Mouse (Mus musculus): Measurements from ENCODE around the gene Rbfox3. TPM values are rescaled to one million over a fixed set of nuclear protein-coding genes. Genes with fewer than 3 reads are reported as not detected.
A peak's percentile ranks its signal among the peaks of the same experiment; 100 is the strongest.

Gene Rbfox3
- polyA plus RNA-seq, 1 experiment from 2014 or later: 69.3 TPM

DNA sequence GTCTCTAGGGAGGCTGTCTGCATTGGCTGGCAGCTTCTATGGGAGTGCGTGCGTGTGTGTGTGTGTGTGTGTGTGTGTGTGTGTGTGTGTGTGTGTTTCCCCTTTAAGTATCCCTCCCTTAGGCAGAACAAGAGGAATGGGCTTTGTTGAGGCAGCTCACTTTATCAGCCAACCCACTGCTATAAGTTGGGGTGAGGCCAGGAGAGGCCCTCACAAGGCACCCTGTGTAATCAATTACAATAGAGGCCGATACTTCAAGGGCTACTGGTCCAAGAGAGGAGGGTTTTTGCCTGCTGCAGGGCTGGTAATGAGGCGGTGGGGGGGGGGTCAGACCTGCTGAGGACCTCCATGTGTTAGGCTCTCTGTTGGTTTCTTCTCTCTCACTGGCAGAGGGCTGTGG, 357.5 kb downstream of the Rbfox3 start:
- no peak overlapping the region for H3K4me2 ChIP-seq (replicated peaks)
- no peak overlapping the region for H3K9ac ChIP-seq
- no peaks in the 10 kb centered on the region for H3K9me3 ChIP-seq (ENCODE audit: control insufficient read depth, low read length)
- no peaks in the 10 kb centered on the region; the same call in 1 of the 2 replicates for H3K27me3 ChIP-seq (ENCODE audit: control insufficient read depth, insufficient read depth, low read length)
- DNase-seq (ENCODE audit: low spot score) (no peak), ATAC-seq (ENCODE audit: low FRiP score) (no peak; the same call in 1 of the 2 replicates)
- peaks cover 44% of the 10 kb centered on the region for H3K4me1 ChIP-seq (replicated peaks; ENCODE audit: control insufficient read depth, insufficient read depth, low read length)
- H3K4me3 ChIP-seq (replicated peaks; ENCODE audit: low read length): no peak overlapping the region
- 12% methylated on average over 3 of the region's 4 CpGs for WGBS
- no peaks in the 10 kb centered on the region for H3K36me3 ChIP-seq (replicated peaks; ENCODE audit: control insufficient read depth, insufficient read depth)
- peak overlapping the region; percentile 39; the same call in 1 of the 2 replicates for H3K27ac ChIP-seq

DNA sequence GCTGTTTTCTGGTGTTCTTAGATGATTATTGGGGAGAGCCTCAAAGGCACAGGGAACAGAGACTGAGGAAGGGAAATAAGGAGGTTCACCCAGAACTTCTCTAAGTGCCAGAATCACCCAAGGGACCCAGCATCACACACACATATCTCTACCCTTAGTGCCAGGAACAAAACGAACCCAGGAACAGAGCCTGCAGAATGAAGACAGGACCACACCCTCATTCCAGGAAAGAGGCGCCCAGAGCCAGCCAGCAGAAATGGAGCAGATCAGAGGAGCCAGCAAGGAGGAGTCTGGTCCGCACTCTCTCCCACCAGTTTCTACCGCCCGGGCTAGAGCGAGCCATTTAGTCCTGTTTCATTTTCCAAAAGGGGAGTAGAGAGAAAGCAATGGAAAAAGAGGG, 358.4 kb downstream of the Rbfox3 start:
- no peak for DNase-seq (ENCODE audit: low spot score)
- Histone ChIP-seq H3K27ac (peak overlapping the region; percentile 71; the same call in 1 of the 2 replicates), H3K4me1 (replicated peaks; ENCODE audit: control insufficient read depth, insufficient read depth, low read length) (peaks cover 44% of the 10 kb centered on the region), H3K4me2 (replicated peaks) (no peak overlapping the region), H3K9ac (no peak overlapping the region), H3K27me3 (ENCODE audit: control insufficient read depth, insufficient read depth, low read length) (no peaks in the 10 kb centered on the region; the same call in 1 of the 2 replicates), H3K9me3 (ENCODE audit: control insufficient read depth, low read length) (no peaks in the 10 kb centered on the region), H3K4me3 (replicated peaks; ENCODE audit: low read length) (no peak overlapping the region), H3K36me3 (replicated peaks; ENCODE audit: control insufficient read depth, insufficient read depth) (no peaks in the 10 kb centered on the region)
- no peak for ATAC-seq (ENCODE audit: low FRiP score)
- WGBS: 56% methylated on average over 6 of the region's 6 CpGs

DNA sequence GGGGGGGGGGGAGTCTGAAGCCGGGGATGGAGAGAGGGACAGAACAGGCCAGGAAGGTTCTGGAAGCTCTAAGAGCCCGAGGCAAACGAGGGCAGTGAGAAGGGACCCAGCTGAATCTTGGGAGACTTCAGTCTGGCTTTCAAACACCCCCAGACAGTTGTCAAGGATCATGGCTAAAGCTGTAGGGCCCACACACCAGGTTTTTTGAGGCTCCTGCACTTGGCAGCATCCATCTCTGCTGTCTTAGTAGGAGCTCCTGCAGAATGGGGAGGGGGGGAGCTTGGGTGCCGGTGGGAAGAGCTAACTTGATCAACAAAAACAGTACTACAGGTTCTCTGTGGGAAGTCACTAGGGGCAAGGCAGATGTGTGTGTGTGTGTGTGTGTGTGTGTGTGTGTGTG, 358.9 kb downstream of the Rbfox3 start:
- no peaks in the 10 kb centered on the region; the same call in 1 of the 2 replicates for H3K27me3 ChIP-seq (ENCODE audit: control insufficient read depth, insufficient read depth, low read length)
- WGBS: 61% methylated on average over 3 of the region's 4 CpGs
- ATAC-seq (ENCODE audit: low FRiP score) (no peak), DNase-seq (ENCODE audit: low spot score) (no peak)
- H3K9me3 ChIP-seq (ENCODE audit: control insufficient read depth, low read length): no peaks in the 10 kb centered on the region
- H3K4me1 ChIP-seq (replicated peaks; ENCODE audit: control insufficient read depth, insufficient read depth, low read length): peaks cover 44% of the 10 kb centered on the region
- no peak overlapping the region for H3K4me2 ChIP-seq (replicated peaks)
- H3K4me3 ChIP-seq (replicated peaks; ENCODE audit: low read length): no peak overlapping the region
- no peaks in the 10 kb centered on the region for H3K36me3 ChIP-seq (replicated peaks; ENCODE audit: control insufficient read depth, insufficient read depth)
- peak overlapping the region; percentile 71; the same call in 1 of the 2 replicates for H3K27ac ChIP-seq
- no peak overlapping the region for H3K9ac ChIP-seq

DNA sequence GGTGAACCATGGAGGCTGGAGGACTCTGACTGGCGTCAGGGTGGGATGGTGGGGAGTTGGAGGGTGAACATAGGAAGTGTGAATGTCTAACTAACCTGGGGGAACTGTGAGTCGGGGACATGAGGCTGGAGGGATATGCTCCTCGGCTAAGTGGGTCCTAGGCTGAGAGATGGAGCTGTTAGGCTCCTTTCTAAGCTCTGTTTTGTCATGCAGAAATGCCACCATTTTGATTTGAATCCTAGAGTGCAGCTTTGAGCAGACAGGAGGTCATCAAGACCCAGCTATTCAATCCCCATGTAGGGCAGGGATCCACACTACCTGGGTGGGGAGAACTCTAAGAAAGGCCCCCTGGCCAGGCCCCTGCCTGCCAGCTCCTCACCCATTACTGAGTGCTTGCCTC, 359.7 kb downstream of the Rbfox3 start:
- Histone ChIP-seq H3K27me3 (ENCODE audit: control insufficient read depth, insufficient read depth, low read length) (no peaks in the 10 kb centered on the region; the same call in 1 of the 2 replicates), H3K36me3 (replicated peaks; ENCODE audit: control insufficient read depth, insufficient read depth) (no peaks in the 10 kb centered on the region), H3K4me3 (replicated peaks; ENCODE audit: low read length) (no peak overlapping the region), H3K27ac (peak overlapping the region; percentile 71), H3K9ac (no peak overlapping the region), H3K9me3 (ENCODE audit: control insufficient read depth, low read length) (no peaks in the 10 kb centered on the region), H3K4me2 (replicated peaks) (no peak overlapping the region), H3K4me1 (replicated peaks; ENCODE audit: control insufficient read depth, insufficient read depth, low read length) (peaks cover 44% of the 10 kb centered on the region)
- ATAC-seq (ENCODE audit: low FRiP score) (no peak), DNase-seq (ENCODE audit: low spot score) (no peak)
- 58% methylated on average over 3 of the region's 3 CpGs for WGBS

DNA sequence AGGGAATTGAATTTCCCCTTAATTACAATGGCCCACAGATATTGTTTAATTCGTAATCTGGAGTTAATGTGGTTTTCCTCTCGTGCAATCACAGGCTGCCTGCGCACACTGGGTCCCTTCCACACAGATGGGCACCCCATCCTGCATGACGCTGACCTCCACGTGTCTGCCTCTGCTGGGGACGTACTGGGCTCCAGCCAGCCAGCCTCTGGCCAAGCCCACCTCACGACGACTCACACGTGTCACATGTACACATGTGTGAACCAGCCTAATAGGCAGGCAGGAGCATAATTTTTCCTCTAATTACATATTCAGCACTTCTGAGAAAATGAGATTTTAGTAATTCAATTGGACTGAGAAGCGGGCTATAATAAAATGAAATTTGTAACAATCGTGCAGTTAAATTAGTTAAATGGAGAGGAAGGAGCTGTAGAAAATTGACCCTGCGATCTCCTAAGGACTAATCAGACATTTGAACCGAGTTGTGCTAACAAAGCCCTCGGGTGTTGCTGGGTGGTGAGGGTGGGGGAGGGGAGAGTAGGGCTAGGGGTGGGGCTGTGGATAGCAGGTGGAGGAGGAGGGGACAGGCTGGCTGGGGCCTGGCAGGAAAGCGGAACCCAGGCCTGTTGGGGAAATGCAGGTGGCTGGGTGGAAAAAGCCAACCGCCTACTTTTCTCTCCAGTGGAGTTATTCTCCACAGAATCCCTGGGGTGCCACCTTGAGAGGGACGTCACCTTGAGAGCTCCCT, 360.4 kb downstream of the Rbfox3 start:
- Histone ChIP-seq H3K4me1 (replicated peaks; ENCODE audit: control insufficient read depth, insufficient read depth, low read length) (peaks cover 44% of the 10 kb centered on the region), H3K36me3 (replicated peaks; ENCODE audit: control insufficient read depth, insufficient read depth) (no peaks in the 10 kb centered on the region), H3K9ac (no peak overlapping the region), H3K4me2 (replicated peaks) (no peak overlapping the region), H3K27ac (peak overlapping the region; percentile 71), H3K27me3 (ENCODE audit: control insufficient read depth, insufficient read depth, low read length) (no peaks in the 10 kb centered on the region; the same call in 1 of the 2 replicates), H3K4me3 (replicated peaks; ENCODE audit: low read length) (no peak overlapping the region), H3K9me3 (ENCODE audit: control insufficient read depth, low read length) (no peaks in the 10 kb centered on the region)
- DNase-seq (ENCODE audit: low spot score): no peak
- 0 out of 2 replicates have a peak, but pooled peaks have one; percentile 41 for ATAC-seq (ENCODE audit: low FRiP score)
- WGBS: 16% methylated on average over 17 of the region's 17 CpGs

DNA sequence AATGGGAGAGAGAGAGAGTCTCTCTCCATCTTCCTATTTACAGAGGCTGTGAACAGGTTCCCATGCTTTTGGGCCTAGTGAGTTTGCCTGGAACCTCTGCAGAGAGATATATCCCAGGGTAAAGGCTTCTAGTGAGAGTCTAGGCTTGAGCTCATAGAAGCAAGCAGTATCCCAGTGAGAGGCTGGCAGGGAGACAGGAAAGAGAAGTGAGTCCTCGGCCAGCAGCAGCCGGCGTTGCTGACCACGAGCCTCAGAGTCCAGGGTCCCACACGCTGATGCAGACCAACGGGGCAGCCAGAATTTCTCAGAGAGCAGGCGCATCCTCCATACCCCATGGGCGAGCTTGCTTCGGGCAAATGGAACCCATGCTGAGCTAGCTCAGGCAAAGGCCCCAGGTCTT, 363.2 kb downstream of the Rbfox3 start:
- Histone ChIP-seq H3K36me3 (replicated peaks; ENCODE audit: control insufficient read depth, insufficient read depth) (no peaks in the 10 kb centered on the region), H3K27me3 (ENCODE audit: control insufficient read depth, insufficient read depth, low read length) (no peaks in the 10 kb centered on the region), H3K4me2 (replicated peaks) (no peak overlapping the region), H3K9ac (no peak overlapping the region), H3K9me3 (ENCODE audit: control insufficient read depth, low read length) (no peaks in the 10 kb centered on the region), H3K4me1 (replicated peaks; ENCODE audit: control insufficient read depth, insufficient read depth, low read length) (peaks cover 28% of the 10 kb centered on the region), H3K27ac (no peak overlapping the region), H3K4me3 (replicated peaks; ENCODE audit: low read length) (no peak overlapping the region)
- 87% methylated on average over 9 of the region's 9 CpGs for WGBS
- ATAC-seq (ENCODE audit: low FRiP score) (no peak), DNase-seq (ENCODE audit: low spot score) (no peak)

DNA sequence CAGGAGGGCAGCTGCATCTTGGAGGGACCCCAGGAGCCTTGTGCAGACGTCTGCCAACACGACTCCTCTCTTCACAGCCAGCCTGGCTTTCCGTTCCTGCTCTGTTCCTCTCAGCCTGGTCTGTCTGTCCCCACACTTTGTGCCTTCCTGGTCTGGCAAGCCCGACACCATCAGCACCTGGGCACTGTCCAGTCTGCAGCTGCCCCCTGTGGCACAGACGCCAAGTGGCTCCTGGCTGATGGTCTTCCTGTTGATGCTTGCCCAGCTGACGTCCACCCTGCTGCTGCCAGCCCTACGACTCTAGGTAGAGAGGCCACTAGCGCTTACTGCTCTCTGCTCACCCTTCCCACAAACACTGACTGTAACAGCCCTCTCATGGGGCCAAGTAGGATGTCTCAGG, 365.1 kb downstream of the Rbfox3 start:
- WGBS: 78% methylated on average over 8 of the region's 8 CpGs
- H3K4me1 ChIP-seq (replicated peaks; ENCODE audit: control insufficient read depth, insufficient read depth, low read length): peaks cover 20% of the 10 kb centered on the region
- no peak overlapping the region for H3K4me2 ChIP-seq (replicated peaks)
- no peak overlapping the region for H3K9ac ChIP-seq
- H3K27me3 ChIP-seq (ENCODE audit: control insufficient read depth, insufficient read depth, low read length): no peaks in the 10 kb centered on the region
- no peaks in the 10 kb centered on the region for H3K36me3 ChIP-seq (replicated peaks; ENCODE audit: control insufficient read depth, insufficient read depth)
- DNase-seq (ENCODE audit: low spot score) (no peak), ATAC-seq (ENCODE audit: low FRiP score) (no peak)
- H3K4me3 ChIP-seq (replicated peaks; ENCODE audit: low read length): no peak overlapping the region
- H3K9me3 ChIP-seq (ENCODE audit: control insufficient read depth, low read length): no peaks in the 10 kb centered on the region
- no peak overlapping the region for H3K27ac ChIP-seq

DNA sequence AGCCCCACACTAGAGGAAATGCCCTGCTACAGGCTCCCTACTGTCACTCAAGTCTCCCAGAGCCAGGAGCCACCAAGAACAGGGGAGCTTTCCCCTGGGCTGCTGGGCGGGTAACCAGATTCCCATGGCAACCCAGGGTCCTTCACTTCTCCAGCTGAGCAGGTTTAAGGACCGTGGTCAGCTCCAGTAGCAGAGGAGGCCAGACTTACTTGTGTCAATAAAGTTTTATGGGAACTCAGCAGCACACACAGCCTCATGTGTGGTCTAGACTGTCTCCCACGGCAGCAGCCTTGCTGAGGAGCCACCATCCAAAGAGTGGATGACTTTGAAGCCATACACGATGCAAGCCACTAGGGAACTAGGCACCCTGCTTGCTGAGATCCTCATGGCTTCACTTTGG, 365.7 kb downstream of the Rbfox3 start:
- H3K4me1 ChIP-seq (replicated peaks; ENCODE audit: control insufficient read depth, insufficient read depth, low read length): peaks cover 14% of the 10 kb centered on the region
- H3K4me3 ChIP-seq (replicated peaks; ENCODE audit: low read length): no peak overlapping the region
- H3K27ac ChIP-seq: no peak overlapping the region
- no peak; the same call in 1 of the 2 replicates for ATAC-seq (ENCODE audit: low FRiP score)
- H3K27me3 ChIP-seq (ENCODE audit: control insufficient read depth, insufficient read depth, low read length): no peaks in the 10 kb centered on the region
- no peaks in the 10 kb centered on the region for H3K36me3 ChIP-seq (replicated peaks; ENCODE audit: control insufficient read depth, insufficient read depth)
- no peak overlapping the region for H3K9ac ChIP-seq
- no peak for DNase-seq (ENCODE audit: low spot score)
- 32% methylated on average over 4 of the region's 4 CpGs for WGBS
- H3K9me3 ChIP-seq (ENCODE audit: control insufficient read depth, low read length): no peaks in the 10 kb centered on the region
- H3K4me2 ChIP-seq (replicated peaks): no peak overlapping the region

DNA sequence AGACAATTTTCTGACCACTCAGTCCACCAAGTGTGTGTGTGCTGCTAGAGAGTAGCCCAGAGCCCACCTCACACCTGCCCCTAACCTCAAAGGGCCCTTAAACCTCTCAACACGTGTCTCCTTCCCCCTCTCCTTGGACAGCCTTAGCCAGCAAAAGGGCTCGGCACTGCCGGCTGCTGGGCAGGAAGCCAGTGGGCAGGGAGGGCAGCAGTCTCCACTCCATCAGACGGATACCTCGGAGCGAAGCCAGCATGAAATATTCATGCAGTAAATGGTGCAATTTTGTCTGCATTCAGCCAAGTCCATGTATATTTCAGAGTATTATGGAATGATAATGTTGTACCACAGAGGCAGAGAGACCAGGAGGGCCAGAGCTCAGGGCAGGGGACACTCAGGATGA, 366.8 kb downstream of the Rbfox3 start:
- Histone ChIP-seq H3K4me3 (replicated peaks; ENCODE audit: low read length) (no peak overlapping the region), H3K9me3 (ENCODE audit: control insufficient read depth, low read length) (no peaks in the 10 kb centered on the region), H3K27me3 (ENCODE audit: control insufficient read depth, insufficient read depth, low read length) (no peaks in the 10 kb centered on the region), H3K4me2 (replicated peaks) (no peak overlapping the region), H3K9ac (no peak overlapping the region), H3K4me1 (replicated peaks; ENCODE audit: control insufficient read depth, insufficient read depth, low read length) (peaks cover 5% of the 10 kb centered on the region; the same call in 1 of the 2 replicates), H3K36me3 (replicated peaks; ENCODE audit: control insufficient read depth, insufficient read depth) (no peaks in the 10 kb centered on the region), H3K27ac (no peak overlapping the region)
- ATAC-seq (ENCODE audit: low FRiP score) (no peak), DNase-seq (ENCODE audit: low spot score) (no peak)
- 48% methylated on average over 6 of the region's 6 CpGs for WGBS

Data from hindbrain, embryonic 14.5 days (tissue).